Mouse (Mus musculus) regulatory T cell (primary cell): ENCODE data around the gene Lcor.

Experiments used
- in situ Hi-C: fragments of 300-600 bp; cut with MboI, MseI; formaldehyde crosslinking; loops from one replicate; pipeline ENCODE4 v1.15.1; 2025; ENCODE audit warnings: high pct_unique_total_duplicates

Lcor gene

DNA sequence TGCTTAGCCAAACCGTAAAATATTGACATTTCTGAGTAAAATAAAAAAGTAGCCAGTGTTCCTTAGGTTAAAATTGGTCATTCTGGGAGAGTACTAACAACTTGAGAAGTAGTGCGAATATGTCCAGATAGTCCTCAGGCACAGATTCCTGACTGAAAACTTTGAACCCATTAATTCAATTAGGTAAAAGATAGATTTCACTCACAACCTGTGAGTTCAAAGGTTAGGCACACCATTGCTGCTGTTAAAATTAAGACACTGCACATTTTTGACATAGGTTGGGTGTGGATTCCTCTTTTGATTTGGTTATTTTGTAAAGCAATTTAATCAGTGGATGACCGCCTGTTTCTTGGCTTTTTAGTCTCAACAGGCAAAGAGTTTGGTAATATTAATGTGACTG lies 78.4 kb downstream of the Lcor start:
- in situ Hi-C loops = no loop called here

DNA sequence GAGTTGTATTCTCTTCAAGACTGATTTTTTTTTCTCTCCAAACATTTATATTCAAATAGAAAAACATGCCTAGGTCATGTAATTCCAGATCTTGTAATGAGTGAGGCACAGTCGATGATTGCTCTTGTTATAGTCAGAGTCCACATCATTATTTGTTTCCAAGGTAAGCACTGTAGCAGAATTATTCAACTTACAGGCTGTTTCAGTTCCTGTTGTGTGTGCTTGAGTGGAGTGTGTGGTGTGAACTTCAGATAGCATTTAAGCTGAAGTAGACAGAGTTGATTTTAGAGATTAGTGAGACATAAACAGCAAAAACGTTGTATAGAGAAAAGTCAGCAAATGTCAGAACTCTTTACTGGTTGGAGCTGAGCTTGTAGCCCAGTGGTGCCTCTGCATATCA lies 86.4 kb downstream of the Lcor start:
- in situ Hi-C loops = no loop called here

DNA sequence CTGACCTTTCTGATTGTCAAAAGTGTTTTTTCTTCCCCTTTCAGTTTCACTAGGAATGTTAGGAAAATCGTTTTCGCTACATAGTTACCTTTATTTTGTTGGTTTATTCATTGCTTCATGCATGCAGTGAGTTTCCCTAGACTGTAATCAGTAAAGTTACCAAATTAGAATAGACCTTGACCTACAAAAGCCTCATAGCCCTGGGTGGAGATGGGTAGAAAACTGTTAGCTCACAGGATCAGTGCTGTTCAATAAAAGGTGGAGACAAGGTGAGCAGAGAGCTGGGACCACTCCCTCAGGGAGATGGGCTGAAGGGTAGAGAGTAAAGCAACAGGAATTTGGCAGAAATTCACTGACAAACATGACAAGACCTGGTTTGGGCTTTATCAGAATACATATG lies 91.3 kb downstream of the Lcor start:
- in situ Hi-C loops = no loop called here

DNA sequence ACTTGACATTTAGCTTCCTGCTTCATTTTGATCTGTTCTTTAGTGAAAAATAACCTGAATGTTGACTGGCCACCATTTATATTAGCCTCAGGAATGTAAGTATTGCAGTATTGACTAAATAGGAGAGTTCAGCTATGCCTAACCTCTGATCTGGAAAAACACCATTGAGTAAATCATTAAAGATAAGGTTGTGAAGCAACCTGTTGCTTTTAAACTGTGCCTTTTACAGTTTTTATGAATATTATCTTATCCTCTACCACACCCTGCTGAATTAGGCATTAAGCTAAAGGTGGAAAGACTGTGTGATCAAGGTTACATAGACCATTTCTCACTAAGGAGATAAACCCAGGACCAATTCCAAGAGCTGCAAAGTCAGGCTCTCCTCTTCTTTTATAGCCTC lies 95.1 kb downstream of the Lcor start:
- in situ Hi-C loops = no loop called here

DNA sequence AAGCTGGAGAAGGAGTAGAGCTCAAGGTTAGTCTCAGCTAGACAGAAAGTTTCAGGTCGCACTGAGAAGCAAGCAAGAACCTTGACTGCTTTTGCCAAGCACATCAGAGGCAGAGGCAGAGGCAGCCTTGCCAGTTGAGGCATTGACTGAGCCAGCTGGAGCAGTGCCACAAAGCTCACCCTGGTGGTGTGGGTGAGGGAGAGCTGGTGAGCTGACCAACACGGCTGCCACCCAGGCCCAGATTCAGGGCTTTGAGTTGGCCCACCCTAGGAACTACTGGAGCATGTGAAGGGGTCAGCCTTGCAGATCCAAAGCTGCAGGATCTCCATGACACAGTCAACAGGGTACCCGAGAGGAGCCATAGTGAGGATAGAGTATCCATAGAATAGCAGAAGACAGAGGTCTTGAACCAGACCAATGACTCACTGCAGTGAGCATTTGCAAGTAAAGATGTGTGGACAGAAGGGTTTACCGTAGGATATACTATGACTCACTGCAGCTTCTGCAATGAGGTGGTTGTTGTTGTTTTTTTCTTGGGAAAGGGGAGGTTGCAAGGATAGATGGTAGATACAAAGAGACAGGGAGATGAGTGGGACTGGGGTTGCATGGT lies 97.0 kb downstream of the Lcor start:
- in situ Hi-C loops = no loop called here

DNA sequence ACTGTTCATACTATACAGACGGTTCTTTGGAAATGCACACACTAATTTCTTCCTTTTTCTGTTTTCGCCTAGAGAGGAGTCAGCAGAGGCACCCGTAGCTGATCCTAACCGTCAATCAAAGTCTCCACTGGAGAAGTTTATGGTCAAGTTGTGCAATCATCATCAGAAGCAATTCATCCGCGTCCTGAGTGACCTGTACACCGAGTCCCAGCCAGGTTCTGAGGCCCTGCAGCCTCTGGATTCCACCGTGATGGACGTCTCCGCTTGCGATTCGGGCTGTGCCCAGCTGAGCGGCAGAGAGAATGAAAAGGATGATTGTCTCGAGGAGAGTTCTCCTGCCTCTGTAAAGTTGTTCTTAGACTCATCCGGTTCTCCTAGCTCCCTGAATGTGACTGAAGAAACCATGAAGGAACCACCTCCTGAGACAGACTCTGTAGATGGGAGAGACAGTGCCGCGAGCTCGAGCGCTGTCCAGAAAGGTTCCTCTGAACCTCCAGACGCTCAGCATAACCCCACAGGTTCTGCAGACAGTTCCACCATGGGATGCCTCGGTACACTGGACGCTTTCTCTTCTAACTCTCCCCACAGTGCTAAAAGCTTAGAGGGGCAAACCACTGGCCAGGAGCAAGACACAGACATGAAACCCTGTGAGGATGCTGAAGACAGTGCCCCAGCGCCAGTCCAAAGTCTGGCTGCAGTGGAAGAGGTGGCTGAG lies 99.4 kb downstream of the Lcor start, which contains the start of gene Gm340:
Gene Gm340 (plus strand): TSS at position 665 of the 715 bp plus-strand sequence.
- in situ Hi-C loops = no loop called here

DNA sequence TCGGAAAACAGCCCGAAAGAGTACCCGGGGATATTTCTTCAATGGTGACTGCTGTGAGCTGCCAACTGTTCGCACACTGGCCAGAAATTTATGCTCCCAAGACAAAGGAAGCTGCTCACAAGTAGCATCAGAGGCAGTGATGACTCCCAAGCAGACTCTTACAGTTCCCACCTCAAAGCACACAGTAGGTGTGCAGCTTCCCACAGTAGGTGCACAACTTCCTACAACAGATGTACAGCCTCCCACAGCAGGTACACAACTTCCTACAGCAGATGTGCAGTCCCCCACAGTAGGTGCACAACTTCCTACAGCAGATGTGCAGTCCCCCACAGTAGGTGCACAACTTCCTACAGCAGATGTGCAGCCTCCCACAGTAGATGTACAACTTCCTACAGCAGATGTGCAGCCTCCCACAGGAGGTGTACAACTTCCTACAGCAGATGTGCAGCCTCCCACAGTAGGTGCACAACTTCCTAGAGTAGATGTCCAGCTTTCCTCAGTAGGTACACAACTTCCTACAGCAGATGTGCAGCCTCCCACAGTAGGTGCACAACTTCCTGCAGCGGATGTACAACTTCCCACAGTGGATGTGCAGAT lies 100.6 kb downstream of the Lcor start:
- in situ Hi-C loops = no loop called here

DNA sequence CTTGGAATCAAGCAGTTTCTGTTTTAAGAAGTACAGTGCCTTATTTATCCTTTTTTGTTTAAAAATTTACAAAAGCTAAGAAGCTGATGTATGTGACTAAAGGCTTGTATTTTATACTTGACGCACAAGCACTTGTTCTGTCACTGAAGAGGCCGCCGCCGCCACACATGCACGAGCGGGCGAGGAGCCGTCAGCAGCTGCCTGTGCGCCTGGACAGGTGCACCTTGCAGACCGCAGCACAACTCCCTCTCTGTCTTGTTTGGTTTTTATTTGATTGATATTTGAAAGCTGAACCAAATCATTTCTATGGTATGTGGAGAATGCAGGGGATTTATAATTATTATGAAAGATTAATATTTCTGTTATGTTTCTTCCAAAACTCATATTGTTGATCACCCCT lies 104.3 kb downstream of the Lcor start:
- in situ Hi-C loops = no loop called here

DNA sequence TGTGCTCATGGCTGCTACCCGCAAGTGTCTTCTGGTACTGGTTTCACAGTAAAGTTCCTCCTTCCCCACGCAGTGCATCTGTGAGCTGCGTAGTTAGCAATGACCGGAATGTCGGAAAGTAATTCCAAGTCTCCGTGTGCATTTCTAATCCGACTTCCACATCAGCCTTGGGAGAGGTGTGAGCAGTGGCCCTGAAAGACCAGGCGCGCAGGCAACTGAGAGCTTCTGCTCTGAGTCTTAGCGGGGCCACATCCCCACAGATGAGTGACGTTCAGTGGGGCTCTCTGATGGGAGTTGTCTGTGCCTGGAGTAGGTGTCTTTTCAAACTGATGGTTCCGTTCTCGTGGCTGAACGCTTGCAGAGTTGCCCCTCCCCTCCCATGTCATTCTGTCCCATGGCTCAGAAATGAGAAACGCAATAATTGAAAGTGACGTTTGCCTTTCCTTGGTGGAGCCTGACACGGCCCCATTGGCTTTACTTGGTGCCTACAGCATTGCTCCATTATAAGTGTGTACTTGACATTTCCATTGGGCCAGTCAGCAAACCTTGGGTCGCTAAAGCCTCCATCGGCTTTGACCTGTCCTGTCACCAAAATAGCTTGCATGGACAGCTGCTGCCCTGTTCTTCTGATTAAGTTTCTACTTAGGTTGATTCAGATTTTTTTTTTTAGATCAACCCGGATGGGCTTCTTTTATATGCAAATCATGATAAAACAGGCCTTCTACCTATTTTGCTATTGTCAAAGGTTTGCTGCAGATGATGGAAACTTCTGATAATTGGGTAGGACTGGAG lies 105.2 kb downstream of the Lcor start:
- in situ Hi-C loops = no loop called here

DNA sequence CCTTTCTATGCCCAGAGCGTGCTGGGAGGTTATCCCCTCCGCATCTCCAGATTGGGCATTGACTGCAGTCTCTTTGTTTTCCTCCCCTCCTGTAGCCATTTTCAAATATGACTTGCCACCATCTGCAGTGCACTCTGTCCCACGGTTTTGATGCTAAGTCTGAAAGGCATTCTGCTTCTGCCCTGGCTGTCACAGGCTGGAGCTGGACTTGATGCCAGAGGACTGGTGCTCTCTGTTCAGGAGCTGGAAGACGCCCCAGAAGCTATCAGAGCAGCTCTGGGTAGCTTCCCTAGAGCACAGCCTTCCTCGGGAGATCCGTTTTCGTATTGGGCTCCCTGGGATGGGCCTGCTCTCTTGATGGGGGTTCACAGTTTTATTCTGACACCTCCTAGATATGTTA lies 106.6 kb downstream of the Lcor start:
- in situ Hi-C loops = no loop called here

DNA sequence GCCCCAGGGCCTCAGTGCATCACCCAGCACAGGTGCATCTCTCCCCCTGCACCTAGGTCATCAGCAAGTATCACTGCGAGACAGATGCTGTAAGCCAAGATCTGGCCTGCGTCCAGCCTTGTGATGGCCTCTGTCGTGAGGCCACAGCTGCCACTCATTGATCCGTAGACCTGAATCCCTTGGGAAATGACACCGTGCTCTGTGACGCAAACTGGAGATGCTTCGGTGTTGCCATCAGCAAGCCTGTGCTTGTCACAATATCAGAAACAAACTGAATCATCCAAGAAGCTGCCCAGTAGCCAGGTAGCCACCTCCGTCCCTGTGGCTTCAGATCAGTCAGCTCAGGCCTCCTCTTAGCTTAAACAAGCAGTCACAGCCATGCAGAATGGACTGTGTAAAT lies 107.2 kb downstream of the Lcor start:
- in situ Hi-C loops = no loop called here

DNA sequence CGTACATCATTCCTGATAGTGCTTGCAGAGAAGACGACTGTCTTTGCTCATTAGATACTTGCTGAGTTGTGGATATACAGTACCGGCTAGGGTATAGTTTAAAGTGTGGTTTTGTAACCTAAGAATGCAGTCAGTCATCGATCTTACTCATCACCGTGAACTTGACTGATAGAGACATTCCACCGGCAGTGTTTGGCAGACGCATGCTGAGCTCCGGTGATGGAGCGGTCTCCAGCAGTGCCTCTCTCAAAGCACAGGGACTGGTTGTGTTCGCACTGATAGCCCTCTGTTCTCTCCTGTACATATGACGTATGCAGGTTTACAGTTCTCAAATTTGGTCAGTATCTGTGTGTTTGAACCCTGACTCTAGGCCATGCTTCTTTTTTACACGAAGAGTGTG lies 109.4 kb downstream of the Lcor start:
- in situ Hi-C loops = no loop called here

DNA sequence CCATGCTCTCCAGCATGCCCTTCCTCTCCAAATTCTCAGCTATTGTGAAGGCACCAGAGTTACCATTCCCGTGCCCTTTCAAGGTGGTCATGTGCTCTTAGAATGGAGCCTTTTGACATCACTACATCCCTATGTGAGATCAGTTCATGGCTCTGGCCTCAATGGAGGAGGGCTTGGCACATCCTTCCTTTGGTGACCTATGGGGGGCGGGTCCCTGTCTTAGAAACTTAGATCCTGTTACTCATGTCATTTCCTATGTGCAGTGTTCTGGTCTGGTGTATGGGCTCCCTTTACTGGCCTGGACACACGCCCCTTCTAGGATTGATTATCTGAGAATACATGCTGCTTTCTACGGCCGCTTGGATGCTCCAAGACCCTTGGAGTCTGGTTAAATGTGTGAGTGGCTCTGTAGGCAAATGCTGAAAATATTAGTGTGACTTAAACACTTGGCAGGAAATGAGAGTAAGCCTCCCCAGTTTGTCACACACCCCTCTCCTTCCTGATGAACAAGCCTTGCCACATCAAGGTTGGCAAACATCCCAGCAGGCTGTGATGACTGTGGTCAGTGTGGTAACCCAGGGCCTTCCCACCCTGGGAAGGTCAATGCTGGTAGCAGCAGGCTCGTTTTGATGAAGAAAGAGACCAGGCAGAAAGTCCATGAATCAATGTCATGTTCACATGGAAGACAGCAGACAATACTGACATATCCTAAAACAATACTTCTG lies 114.9 kb downstream of the Lcor start:
- in situ Hi-C loops = no loop called here

DNA sequence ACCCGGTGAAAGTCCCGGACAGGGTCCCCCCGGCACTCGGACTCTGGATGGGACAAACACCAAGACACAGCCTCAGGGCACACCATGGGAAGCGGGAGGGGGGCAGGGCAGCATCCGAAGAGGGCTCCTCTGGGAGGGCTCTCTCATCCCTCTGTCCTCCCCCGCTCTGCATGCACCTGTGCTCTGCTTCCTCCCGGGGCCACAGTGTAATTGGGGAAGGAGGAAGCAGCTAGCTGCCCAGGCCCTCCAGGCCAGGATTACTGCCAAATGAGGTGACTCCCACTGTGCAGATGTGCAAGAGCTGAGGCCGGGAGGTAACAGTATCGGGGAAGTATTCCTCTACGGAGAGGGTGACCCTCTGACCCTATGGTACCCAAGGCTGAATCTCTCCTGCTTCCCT lies 118.2 kb downstream of the Lcor start:
- in situ Hi-C loops = no loop called here

DNA sequence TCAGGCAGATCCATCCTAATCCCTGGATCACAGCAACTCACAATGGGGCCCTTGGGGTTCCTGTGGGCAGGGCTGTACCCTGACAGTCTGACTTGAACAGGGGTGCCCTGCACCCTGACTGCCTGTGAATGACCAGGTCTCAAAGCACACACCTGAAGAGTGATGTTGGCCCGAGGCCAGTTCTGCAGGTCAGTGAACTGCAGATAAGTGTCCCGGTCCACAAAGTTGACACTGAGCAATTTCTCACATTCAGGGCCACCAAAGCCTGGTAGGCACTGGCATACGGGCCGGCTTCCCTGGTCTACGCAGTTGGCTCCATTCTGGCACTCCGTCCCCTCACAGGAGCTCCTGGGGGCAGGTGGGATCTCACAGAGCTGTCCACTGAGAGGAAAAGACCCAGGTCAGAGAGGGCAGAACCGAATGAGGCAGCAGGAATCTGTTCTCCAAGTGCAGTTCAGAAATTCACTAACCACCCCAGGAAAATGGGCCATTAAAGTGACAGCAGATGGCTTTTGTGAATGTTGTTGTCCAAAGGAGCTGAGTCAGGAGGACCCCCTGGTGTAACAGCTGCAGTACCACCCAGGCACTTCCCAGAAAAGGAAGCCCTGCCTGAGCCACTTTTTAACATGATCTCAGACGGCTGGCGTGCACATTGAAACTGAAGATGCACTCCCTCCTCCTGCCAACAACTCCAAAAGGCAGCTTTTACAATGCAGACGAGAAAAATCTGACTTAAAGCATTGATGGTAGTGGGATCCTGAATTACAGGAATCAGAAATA lies 124.0 kb downstream of the Lcor start:
- in situ Hi-C loops = no loop called here

DNA sequence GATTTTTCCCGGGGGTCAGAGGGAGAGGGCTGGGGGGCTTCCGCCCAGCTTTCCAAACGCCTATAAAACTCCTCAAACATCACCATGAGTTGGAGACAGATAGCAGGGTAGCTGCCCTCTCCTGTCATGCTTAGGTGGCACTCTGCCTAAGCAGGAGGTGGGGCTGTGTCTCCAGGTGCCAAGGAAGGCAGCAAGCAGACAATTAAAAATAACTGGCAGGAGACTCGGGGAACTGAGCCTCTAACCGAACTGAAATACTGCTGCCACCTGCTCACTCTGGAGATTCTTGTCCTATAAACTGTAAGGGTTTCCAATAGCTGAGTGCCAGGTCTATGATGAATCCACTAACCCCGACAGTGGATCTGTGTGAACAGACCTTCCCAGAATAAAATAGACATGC lies 129.2 kb downstream of the Lcor start:
- in situ Hi-C loops = no loop called here
